In the genomic region with DNA sequence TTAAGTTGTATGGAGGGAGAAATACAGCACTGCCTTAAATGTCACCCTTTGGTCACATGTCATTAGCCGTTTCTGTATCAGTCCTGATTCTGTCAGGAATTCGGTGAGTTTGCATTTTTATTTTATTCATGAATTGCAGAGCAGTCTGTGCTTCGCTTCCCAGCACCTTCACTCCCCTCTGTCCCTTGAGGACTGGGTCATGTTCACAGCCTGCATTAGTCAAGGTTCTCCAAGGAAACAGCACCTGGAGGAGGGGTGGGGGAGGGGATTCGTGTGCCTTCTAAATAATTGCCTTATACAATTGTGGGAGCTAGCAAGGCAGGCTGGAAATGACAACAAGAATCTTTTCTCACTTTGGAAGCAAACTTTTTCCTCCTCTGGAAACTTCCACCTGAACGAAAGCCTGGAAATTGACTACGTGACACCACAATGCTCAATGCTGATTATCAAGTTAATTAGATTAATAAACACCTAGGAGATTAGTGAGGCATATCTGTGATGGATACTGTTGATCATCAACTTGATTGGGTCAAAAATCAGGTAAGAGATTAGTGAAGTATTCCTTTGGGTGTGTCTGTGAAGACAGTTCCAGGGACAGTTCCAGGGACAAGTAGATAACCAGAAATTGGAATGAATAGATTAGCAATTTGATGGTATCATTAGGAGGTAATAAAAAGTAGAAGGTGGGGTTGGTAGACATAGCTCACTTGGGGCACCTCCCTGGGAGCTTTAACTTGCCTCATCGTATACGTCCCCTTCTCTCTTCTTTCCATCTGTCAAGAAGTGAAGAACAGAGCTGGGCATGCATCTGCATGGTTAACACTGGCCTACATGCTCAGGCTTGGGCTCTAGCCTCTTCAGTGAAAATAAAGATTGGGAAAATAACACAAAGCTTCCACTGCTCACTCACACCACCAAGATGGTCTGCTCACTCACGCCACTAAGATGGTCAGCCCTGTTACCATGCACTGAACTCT, we compare ENCODE assay signal across 21 mouse cellular contexts.
DNase-seq lines count a peak whose midpoint lies in the region; ATAC-seq lines count a peak whose summit lies in the region.
"Had no signal": no experiment of that assay in that cellular context is flagged by ENCODE, and none has a peak within 500 bp of the region (broad histone marks: within the 10 kb centered on the region; RNA-seq: fewer than 3 reads in every experiment).

No protein-coding gene starts in this region.

- H3K36me3 ChIP-seq in hindbrain, embryonic 12.5 days = no peaks in the 10 kb centered on the region
- H3K36me3 ChIP-seq in hindbrain, embryonic 14.5 days (replicated peaks; ENCODE audit: control insufficient read depth, insufficient read depth) = no peaks in the 10 kb centered on the region
- H3K36me3 ChIP-seq in hindbrain, embryonic 16.5 days (ENCODE audit: control insufficient read depth, insufficient read depth, low read length) = no peaks in the 10 kb centered on the region
- H3K36me3 ChIP-seq: embryonic facial prominence, embryonic 13.5 days; heart, embryonic 12.5 days; liver, embryonic 15.5 days; stomach, embryonic 15.5 days had no signal

- 71% methylated on average over 9 of the region's 9 CpGs for WGBS in hindbrain, embryonic 12.5 days
- 58% methylated on average over 9 of the region's 9 CpGs for WGBS in hindbrain, embryonic 14.5 days
- WGBS in hindbrain, embryonic 16.5 days = 63% methylated on average over 9 of the region's 9 CpGs

- no peaks in the 10 kb centered on the region for H3K9me3 ChIP-seq in hindbrain, embryonic 12.5 days (replicated peaks)
- H3K9me3 ChIP-seq in hindbrain, embryonic 14.5 days (ENCODE audit: control insufficient read depth, low read length) = no peaks in the 10 kb centered on the region
- no peaks in the 10 kb centered on the region for H3K9me3 ChIP-seq in hindbrain, embryonic 16.5 days (ENCODE audit: control insufficient read depth, low read length)
- H3K9me3 ChIP-seq: embryonic facial prominence, embryonic 13.5 days; heart, embryonic 12.5 days; liver, embryonic 15.5 days; stomach, embryonic 15.5 days had no signal

- H3K4me3 ChIP-seq in hindbrain, embryonic 12.5 days = no peak overlapping the region
- no peak overlapping the region for H3K4me3 ChIP-seq in hindbrain, embryonic 14.5 days (replicated peaks; ENCODE audit: low read length)
- no peak overlapping the region for H3K4me3 ChIP-seq in hindbrain, embryonic 16.5 days (ENCODE audit: low read length)
- H3K4me3 ChIP-seq: embryonic facial prominence, embryonic 13.5 days; heart, embryonic 12.5 days; liver, embryonic 15.5 days; stomach, embryonic 15.5 days had no signal

- DNase-seq in hindbrain, embryonic 14.5 days (ENCODE audit: low spot score) = no peak
- DNase-seq in kidney, postnatal 4 days = peak; percentile 2 to 16
- no peak for DNase-seq in kidney, adult 11 months
- DNase-seq in ZHBTc4 (ENCODE audit: low read depth, low spot score) = peak; percentile 6
- no peak for DNase-seq in layer of hippocampus, postnatal 25 days (ENCODE audit: extremely low spot score in 1 of 2, low spot score in 1 of 2)
- no peak for DNase-seq in frontal cortex, postnatal 25 days (ENCODE audit: low spot score in 2 of 2)
- DNase-seq: adrenal gland, adult 8-10 months; B cell, adult 2 months; cerebellum, postnatal 10 days; gastrocnemius, postnatal 10 days; heart, adult 11 months; right cerebral cortex, postnatal 25 days; thymus, adult 18-20 months; thymus, postnatal 4 days had no signal

- H3K9ac ChIP-seq in hindbrain, embryonic 12.5 days = no peak overlapping the region
- H3K9ac ChIP-seq in hindbrain, embryonic 14.5 days = no peak overlapping the region
- H3K9ac ChIP-seq in hindbrain, embryonic 16.5 days (ENCODE audit: low read depth, low read length) = no peak overlapping the region
- H3K9ac ChIP-seq: embryonic facial prominence, embryonic 13.5 days; heart, embryonic 12.5 days; liver, embryonic 15.5 days; stomach, embryonic 15.5 days had no signal

- no peaks in the 10 kb centered on the region for H3K27me3 ChIP-seq in hindbrain, embryonic 12.5 days
- H3K27me3 ChIP-seq in hindbrain, embryonic 14.5 days (ENCODE audit: control insufficient read depth, insufficient read depth, low read length) = no peaks in the 10 kb centered on the region
- H3K27me3 ChIP-seq in hindbrain, embryonic 16.5 days (replicated peaks; ENCODE audit: control insufficient read depth, insufficient read depth, low read length) = no peaks in the 10 kb centered on the region
- H3K27me3 ChIP-seq: embryonic facial prominence, embryonic 13.5 days; heart, embryonic 12.5 days; liver, embryonic 15.5 days; stomach, embryonic 15.5 days had no signal

- no peak overlapping the region for H3K27ac ChIP-seq in hindbrain, embryonic 12.5 days
- H3K27ac ChIP-seq in hindbrain, embryonic 14.5 days = no peak overlapping the region
- H3K27ac ChIP-seq in hindbrain, embryonic 16.5 days (ENCODE audit: low read depth, low read length) = no peak overlapping the region
- H3K27ac ChIP-seq: embryonic facial prominence, embryonic 13.5 days; liver, embryonic 15.5 days; stomach, embryonic 15.5 days had no signal

- H3K4me2 ChIP-seq in hindbrain, embryonic 12.5 days (replicated peaks) = no peak overlapping the region
- no peak overlapping the region for H3K4me2 ChIP-seq in hindbrain, embryonic 14.5 days (replicated peaks)
- H3K4me2 ChIP-seq in hindbrain, embryonic 16.5 days (ENCODE audit: low read length) = no peak overlapping the region
- H3K4me2 ChIP-seq: embryonic facial prominence, embryonic 13.5 days; heart, embryonic 12.5 days; liver, embryonic 15.5 days; stomach, embryonic 15.5 days had no signal

- ATAC-seq in hindbrain, embryonic 12.5 days (ENCODE audit: low FRiP score) = peak; percentile 35; the same call in 1 of the 2 replicates
- no peak for ATAC-seq in hindbrain, embryonic 14.5 days (ENCODE audit: low FRiP score)
- peak; percentile 52; the same call in 1 of the 2 replicates for ATAC-seq in hindbrain, embryonic 16.5 days
- ATAC-seq: inflammation-experienced regulatory T-cells, adult 6 months had no signal

- peaks cover 5% of the 10 kb centered on the region; the same call in 1 of the 2 replicates for H3K4me1 ChIP-seq in hindbrain, embryonic 12.5 days
- no peaks in the 10 kb centered on the region for H3K4me1 ChIP-seq in hindbrain, embryonic 14.5 days (replicated peaks; ENCODE audit: control insufficient read depth, insufficient read depth, low read length)
- no peaks in the 10 kb centered on the region for H3K4me1 ChIP-seq in hindbrain, embryonic 16.5 days (ENCODE audit: control insufficient read depth, insufficient read depth, low read depth, low read length)
- H3K4me1 ChIP-seq: embryonic facial prominence, embryonic 13.5 days; heart, embryonic 12.5 days; liver, embryonic 15.5 days; stomach, embryonic 15.5 days had no signal

Comparison
In these comparisons a context has a peak if more than half of its experiments do, and no peak if none do; other contexts are left out.
1. DNase-seq: peak in kidney, postnatal 4 days (2 of 2) and ZHBTc4 (single experiment); none in hindbrain, embryonic 14.5 days (single experiment), kidney, adult 11 months (single experiment), layer of hippocampus, postnatal 25 days (0 of 2) and frontal cortex, postnatal 25 days (0 of 2).